Mouse (Mus musculus) liver, embryonic 13.5 days (tissue): ENCODE data around the gene Nyx. TPM values are rescaled to one million over a fixed set of nuclear protein-coding genes. Genes with fewer than 3 reads are reported as not detected.

Experiments
- ATAC-seq: fragments of 200-750 bp; cut with Nextera tagmentation; 2 replicates; pipeline ENCODE4 v1.8.0; 2017; ENCODE audit warnings: low read depth, mild to moderate bottlenecking, moderate number of reproducible peaks, moderate library complexity
- DNase-seq: peaks from one replicate; pipeline ENCODE4 v3.0.0; 2022
- H3K27ac ChIP-seq: fragments of 300-500 bp; sonication (generic); 2 replicates; pipeline ENCODE4 v1.5.1; 2015; ENCODE audit warnings: moderate library complexity, mild to moderate bottlenecking, inconsistent platforms
- H3K27me3 ChIP-seq: fragments of 300-500 bp; sonication (generic); 2 replicates; pipeline ENCODE4 v1.6.1; 2015; ENCODE audit warnings: mild to moderate bottlenecking, inconsistent platforms
- H3K36me3 ChIP-seq: fragments of 300-500 bp; sonication (generic); 2 replicates; pipeline ENCODE4 v1.6.1; 2015; ENCODE audit warnings: mild to moderate bottlenecking, inconsistent platforms
- H3K4me1 ChIP-seq: fragments of 300-500 bp; sonication (generic); replicated peaks from 2 replicates; pipeline ENCODE4 v1.6.1; 2015; ENCODE audit warnings: inconsistent platforms
- H3K4me2 ChIP-seq: fragments of 300-500 bp; sonication (generic); 2 replicates; pipeline ENCODE4 v1.6.1; 2015; ENCODE audit warnings: inconsistent platforms, mild to moderate bottlenecking, moderate library complexity
- H3K4me3 ChIP-seq: fragments of 300-500 bp; sonication (generic); replicated peaks from 2 replicates; pipeline ENCODE4 v1.5.1; 2015; ENCODE audit warnings: mild to moderate bottlenecking, inconsistent platforms
- H3K9ac ChIP-seq: fragments of 300-500 bp; sonication (generic); 2 replicates; pipeline ENCODE4 v1.6.1; 2015; ENCODE audit warnings: mild to moderate bottlenecking, inconsistent platforms
- H3K9me3 ChIP-seq: fragments of 300-500 bp; sonication (generic); replicated peaks from 2 replicates; pipeline ENCODE4 v1.6.1; 2016; ENCODE audit warnings: inconsistent platforms
- WGBS: fragments of 180-500 bp; shearing (Covaris S2); methylation state at CpG from one replicate; pipeline ENCODE4 v1.1.7; 2015; ENCODE audit not compliant: insufficient replicate concordance; 5-methylcytosine and 5-hydroxymethylcytosine counted together
- polyA plus RNA-seq: library from polyadenylated mRNA; unstranded; fragments of >200 nt; fragmentation: Nextera tagmentation; extraction: Ambion mirVana; gene quantifications from 2 replicates; pipeline ENCODE4 v1.2.1, GENCODE M21; 2015

Nyx gene
- polyA plus RNA-seq, 1 experiment from 2014 or later, result 0.02 TPM

- DNase-seq, result no peak
- ATAC-seq, result no peak
- no peaks in the 10 kb centered on the region for H3K36me3 ChIP-seq
Observed at GRCm38 (mm10) chrX:13520566-13520965, 54.7 kb downstream of the Nyx start.

GRCm38 (mm10) chrX:13521288-13521687, 55.4 kb downstream of the Nyx start:
- ATAC-seq (no peak), DNase-seq (no peak)
- 0 out of 2 replicates have a peak, but pooled peaks cover 3% of the 10 kb centered on the region for H3K4me1 ChIP-seq
- H3K4me2 ChIP-seq, result no peak overlapping the region
- H3K9ac ChIP-seq, result no peak overlapping the region
- H3K36me3 ChIP-seq, result no peaks in the 10 kb centered on the region
- no peak overlapping the region for H3K4me3 ChIP-seq
- H3K27me3 ChIP-seq, result 0 out of 2 replicates have a peak, but pooled peaks cover 2% of the 10 kb centered on the region
- 76% methylated on average over 8 of the region's 8 CpGs for WGBS
- no peak overlapping the region for H3K27ac ChIP-seq
- no peaks in the 10 kb centered on the region for H3K9me3 ChIP-seq

More at GRCm38 (mm10) chrX:13520566-13520965, 54.7 kb downstream of the Nyx start:
- Histone ChIP-seq H3K4me2 (no peak overlapping the region), H3K9ac (no peak overlapping the region), H3K4me3 (no peak overlapping the region), H3K27me3 (no peaks in the 10 kb centered on the region), H3K9me3 (no peaks in the 10 kb centered on the region), H3K4me1 (0 out of 2 replicates have a peak, but pooled peaks cover 3% of the 10 kb centered on the region), H3K27ac (no peak overlapping the region)
- WGBS, result 78% methylated on average over 4 of the region's 4 CpGs

Other genes starting within 250 kb of the Nyx start
- gene Ddx3x, start 185.1 kb upstream of the Nyx start, polyA plus RNA-seq, result 66.1 and 85.7 TPM in 2 replicates
- gene Gpr34, start 166.0 kb downstream of the Nyx start, polyA plus RNA-seq, result 0.29 and 0.44 TPM in 2 replicates
- not detected in 2 replicates for gene Gpr82, start 195.3 kb downstream of the Nyx start, polyA plus RNA-seq